Mouse (Mus musculus) CH12.LX (cell line): ENCODE results near the gene Tsen34. TPM values are rescaled to one million over a fixed set of nuclear protein-coding genes. Genes with fewer than 3 reads are reported as not detected.

Source experiments
- DNase-seq: peaks from one replicate; pipeline ENCODE4 v3.0.0-alpha.2; 2013; ENCODE audit errors: extremely low read depth
- H3K27ac ChIP-seq: 2 replicates; pipeline ENCODE4 v1.5.1; 2012; ENCODE audit warnings: low read depth, mild to moderate bottlenecking, control low read depth, moderate library complexity; ENCODE audit not compliant: insufficient read depth
- H3K27me3 ChIP-seq: replicated peaks from 2 replicates; pipeline ENCODE3; 2012; ENCODE audit warnings: inconsistent platforms
- H3K36me3 ChIP-seq, 2 experiments: replicated peaks in 1 of 2; 2 replicates each; pipeline versions ENCODE3 to v1.6.1; 2012; ENCODE audit warnings: inconsistent platforms in 1 of 2, low read length in 1 of 2, mild to moderate bottlenecking in 1 of 2, mixed read lengths in 1 of 2, moderate library complexity in 1 of 2; ENCODE audit not compliant: control insufficient read depth in 1 of 2, insufficient read depth in 1 of 2
- H3K4me1 ChIP-seq, 2 experiments: 2 replicates each; pipeline ENCODE4 v1.6.1; 2012; ENCODE audit warnings: inconsistent platforms in 1 of 2, moderate library complexity in 1 of 2; ENCODE audit not compliant: insufficient read depth in 2 of 2, control insufficient read depth in 1 of 2
- H3K4me2 ChIP-seq: 2 replicates; pipeline ENCODE4 v1.6.1; 2012; ENCODE audit warnings: low read depth, mild to moderate bottlenecking, control low read depth; ENCODE audit not compliant: poor library complexity, insufficient read depth, severe bottlenecking
- H3K4me3 ChIP-seq, 3 experiments: fragments of 150-350 bp in 1 of 3; sonication (generic) in 1 of 3; replicated peaks in 1 of 3; 2 replicates each; pipeline versions ENCODE3 to v1.5.1; 2011 to 2012; ENCODE audit warnings: low read depth in 2 of 3, low read length in 2 of 3, mild to moderate bottlenecking in 2 of 3, moderate library complexity in 2 of 3, control low read depth in 1 of 3, improper control_type of control experiment in 1 of 3, inconsistent platforms in 1 of 3, mixed read lengths in 1 of 3; ENCODE audit not compliant: poor library complexity in 1 of 3
- H3K79me2 ChIP-seq: replicated peaks from 2 replicates; pipeline ENCODE4 v1.6.1; 2012; ENCODE audit warnings: mild to moderate bottlenecking, moderate library complexity; ENCODE audit not compliant: control insufficient read depth, poor library complexity, insufficient read depth, severe bottlenecking; ENCODE audit errors: extremely low read depth
- H3K9ac ChIP-seq: 2 replicates; pipeline ENCODE4 v1.6.1; 2012; ENCODE audit warnings: low read depth, mild to moderate bottlenecking, control low read depth, moderate library complexity; ENCODE audit not compliant: insufficient read depth
- H3K9me3 ChIP-seq: replicated peaks from 2 replicates; pipeline ENCODE3; 2012; ENCODE audit warnings: low read length, inconsistent platforms, mixed read lengths
- ELF1 ChIP-seq: IDR thresholded peaks from 2 replicates; pipeline ENCODE4 v1.6.1; 2014; ENCODE audit warnings: low read depth, mild to moderate bottlenecking, inconsistent platforms, low read length, improper control_type of control experiment
- EP300 ChIP-seq: IDR thresholded peaks from 2 replicates; pipeline ENCODE4 v1.6.1; 2011; ENCODE audit warnings: low read length, improper control_type of control experiment
- GABPA ChIP-seq: IDR thresholded peaks from 2 replicates; pipeline ENCODE4 v1.6.1; 2012; ENCODE audit warnings: low read depth, low read length, improper control_type of control experiment, inconsistent platforms; ENCODE audit not compliant: insufficient replicate concordance
- HCFC1 ChIP-seq: IDR thresholded peaks from 2 replicates; pipeline ENCODE4 v1.6.1; 2012; ENCODE audit warnings: low read depth, mild to moderate bottlenecking, inconsistent platforms, low read length, improper control_type of control experiment
- KAT2A ChIP-seq: IDR thresholded peaks from 2 replicates; pipeline ENCODE4 v1.6.1; 2012; ENCODE audit warnings: low read length, improper control_type of control experiment, inconsistent platforms; ENCODE audit not compliant: insufficient replicate concordance
- MAX ChIP-seq: IDR thresholded peaks from 2 replicates; pipeline ENCODE4 v1.6.1; 2011; ENCODE audit warnings: low read length, improper control_type of control experiment
- MYC ChIP-seq: IDR thresholded peaks from 2 replicates; pipeline ENCODE4 v1.6.1; 2011; ENCODE audit warnings: low read depth, mild to moderate bottlenecking, improper control_type of control experiment, low read length
- NELFE ChIP-seq: IDR thresholded peaks from 2 replicates; pipeline ENCODE4 v1.6.1; 2011; ENCODE audit warnings: low read depth, low read length, improper control_type of control experiment
- NRF1 ChIP-seq: IDR thresholded peaks from 2 replicates; pipeline ENCODE4 v1.6.1; 2014; ENCODE audit warnings: low read depth, mild to moderate bottlenecking, inconsistent platforms, low read length, improper control_type of control experiment, moderate library complexity
- PAX5 ChIP-seq: IDR thresholded peaks from 2 replicates; pipeline ENCODE4 v1.6.1; 2012; ENCODE audit warnings: low read length, inconsistent platforms, mixed read lengths
- POLR2A ChIP-seq: IDR thresholded peaks from 2 replicates; pipeline ENCODE4 v1.6.1; 2011; ENCODE audit warnings: low read depth, mild to moderate bottlenecking, improper control_type of control experiment, low read length
- RAD21 ChIP-seq: IDR thresholded peaks from 2 replicates; pipeline ENCODE4 v1.6.1; 2011; ENCODE audit warnings: low read depth, mild to moderate bottlenecking, low read length, improper control_type of control experiment, moderate library complexity
- RCOR1 ChIP-seq: conservative IDR thresholded peaks from 2 replicates; pipeline ENCODE4 v1.6.1; 2012; ENCODE audit warnings: low read depth, mild to moderate bottlenecking, inconsistent platforms, low read length, improper control_type of control experiment
- SIN3A ChIP-seq: IDR thresholded peaks from 2 replicates; pipeline ENCODE4 v1.6.1; 2012; ENCODE audit warnings: low read length, improper control_type of control experiment, inconsistent platforms
- SMC3 ChIP-seq: IDR thresholded peaks from 2 replicates; pipeline ENCODE4 v1.6.1; 2011; ENCODE audit warnings: low read depth, low read length, improper control_type of control experiment
- TBP ChIP-seq: conservative IDR thresholded peaks from 2 replicates; pipeline ENCODE4 v1.6.1; 2011; ENCODE audit warnings: low read depth, low read length, improper control_type of control experiment
- TCF12 ChIP-seq: IDR thresholded peaks from 2 replicates; pipeline ENCODE4 v1.6.1; 2014; ENCODE audit warnings: low read depth, mild to moderate bottlenecking, inconsistent platforms, low read length, improper control_type of control experiment
- USF2 ChIP-seq: conservative IDR thresholded peaks from 2 replicates; pipeline ENCODE4 v1.6.1; 2011; ENCODE audit warnings: low read depth, low read length, improper control_type of control experiment
- ZC3H11A ChIP-seq: IDR thresholded peaks from 2 replicates; pipeline ENCODE4 v1.6.1; 2012; ENCODE audit warnings: low read depth, mild to moderate bottlenecking, inconsistent platforms, low read length, improper control_type of control experiment
- ZKSCAN1 ChIP-seq: IDR thresholded peaks from 2 replicates; pipeline ENCODE4 v1.6.1; 2012; ENCODE audit warnings: low read depth, inconsistent platforms, low read length, improper control_type of control experiment, borderline replicate concordance
- dilution Hi-C: fragments of 300-500 bp; cut with MboI; formaldehyde crosslinking; loops from 2 replicates; pipeline ENCODE4 v1.14.3; 2020; ENCODE audit warnings: low sequenced_read_pairs; ENCODE audit not compliant: extremely low pct_unique_long_range_greater_than_20kb, extremely low pct_ligation_motif_present
- in situ Hi-C: fragments of 300-500 bp; cut with MboI; formaldehyde crosslinking; loops from 3 replicates; pipeline ENCODE4 v1.14.3; 2019; ENCODE audit warnings: low sequenced_read_pairs, low pct_ligation_motif_present, low pct_unique_long_range_greater_than_20kb, mixed read lengths
- polyA plus RNA-seq: library from polyadenylated mRNA; unstranded; fragments of >175 nt; gene quantifications from 2 replicates; pipeline ENCODE4 v1.2.1, GENCODE M21; 2012; ENCODE audit warnings: low read depth; ENCODE audit not compliant: insufficient read length
- total RNA-seq, 2 experiments: library from RNA; depleted of rRNA; stranded (reverse); fragments of 300-350 nt in 1 of 2; fragments of >200 nt in 1 of 2; gene quantifications; 2 replicates each; pipeline ENCODE4 v1.2.3; 2012 to 2014

Tsen34 gene
- total and polyA plus RNA-seq, 3 experiments = 23.1 to 40.2 (median 34.8) TPM

GRCm38 (mm10) chr7:3643412-3643811, 49.3 kb upstream of the Tsen34 start:
- TF ChIP-seq USF2 = no peak
- no peak for TF ChIP-seq SMC3
- TF ChIP-seq HCFC1 = no peak
- no peak for TF ChIP-seq SIN3A
- Histone ChIP-seq H3K4me2 (no peak overlapping the region), H3K36me3 (peaks cover 34 to 59% of the 10 kb centered on the region in 2 experiments), H3K79me2 (peaks cover 31% of the 10 kb centered on the region), H3K9ac (no peak overlapping the region), H3K4me1 (peaks cover 13 to 32% of the 10 kb centered on the region in 2 experiments), H3K4me3 (no peak overlapping the region), H3K27ac (no peak overlapping the region), H3K9me3 (no peaks in the 10 kb centered on the region), H3K27me3 (no peaks in the 10 kb centered on the region)
- in situ Hi-C loops (no loop called here), dilution Hi-C loops (no loop called here)
- no peak for DNase-seq

GRCm38 (mm10) chr7:3643843-3644242, 48.8 kb upstream of the Tsen34 start:
- Histone ChIP-seq H3K4me3 (peak overlapping the region in 2 of 3 experiments; percentile 60 to 93), H3K9me3 (no peaks in the 10 kb centered on the region), H3K27ac (no peak overlapping the region), H3K79me2 (peaks cover 35% of the 10 kb centered on the region), H3K9ac (no peak overlapping the region), H3K27me3 (no peaks in the 10 kb centered on the region), H3K4me1 (peaks cover 13 to 37% of the 10 kb centered on the region in 2 experiments), H3K36me3 (peaks cover 29 to 58% of the 10 kb centered on the region in 2 experiments), H3K4me2 (peak overlapping the region; percentile 39; the same call in 1 of the 2 replicates)
- no peak for TF ChIP-seq SMC3
- no peak for TF ChIP-seq MYC
- TF ChIP-seq GABPA = no peak
- TF ChIP-seq HCFC1 = no peak
- TF ChIP-seq ZKSCAN1 = no peak
- TF ChIP-seq SIN3A = no peak
- dilution Hi-C loops (no loop called here), in situ Hi-C loops (no loop called here)
- no peak for DNase-seq

- no peak overlapping the region for H3K9ac ChIP-seq
- in situ Hi-C loops (no loop called here), dilution Hi-C loops (no loop called here)
- H3K27ac ChIP-seq = 0 out of 2 replicates have a peak overlapping the region, but pooled peaks have one; percentile 24
- H3K36me3 ChIP-seq = peaks cover 25 to 58% of the 10 kb centered on the region in 2 experiments
- H3K79me2 ChIP-seq = peaks cover 40% of the 10 kb centered on the region
- peaks cover 13 to 41% of the 10 kb centered on the region in 2 experiments for H3K4me1 ChIP-seq
- H3K4me3 ChIP-seq = peak overlapping the region; percentile 60 to 93 (median 79)
- TF ChIP-seq KAT2A (no peak), RCOR1 (peak; percentile 77; the same call in 1 of the 2 replicates), RAD21 (no peak), EP300 (no peak), MYC (0 out of 2 replicates have a peak, but pooled peaks have one; percentile 15), MAX (no peak), SIN3A (0 out of 2 replicates have a peak, but pooled peaks have one; percentile 66), NRF1 (no peak), POLR2A (no peak), ZC3H11A (no peak), TCF12 (peak; percentile 31; the same call in 1 of the 2 replicates), TBP (no peak), PAX5 (no peak), ELF1 (no peak), NELFE (0 out of 2 replicates have a peak, but pooled peaks have one; percentile 50)
- H3K4me2 ChIP-seq = peak overlapping the region; percentile 39; the same call in 1 of the 2 replicates
- no peaks in the 10 kb centered on the region for H3K27me3 ChIP-seq
- no peak for DNase-seq
- no peaks in the 10 kb centered on the region for H3K9me3 ChIP-seq
Observed at GRCm38 (mm10) chr7:3644348-3644671, 48.4 kb upstream of the Tsen34 start.
